Mouse (Mus musculus) embryonic fibroblast, embryonic 13.5 days (primary cell): ENCODE results near the gene Cdc42bpg.
A peak's percentile ranks its signal among the peaks of the same experiment; 100 is the strongest.

Experiments used
- CTCF ChIP-seq: IDR thresholded peaks from 2 replicates; pipeline ENCODE4 v1.5.1; 2011; ENCODE audit warnings: mild to moderate bottlenecking, control low read depth, low read length, moderate library complexity, borderline replicate concordance; ENCODE audit not compliant: insufficient read depth
- POLR2A ChIP-seq: IDR thresholded peaks from 2 replicates; pipeline ENCODE4 v1.6.1; 2011; ENCODE audit warnings: low read depth, mild to moderate bottlenecking, control low read depth, low read length, moderate library complexity

GRCm38 (mm10) chr19:6304787-6305516, 1.3 kb upstream of the Cdc42bpg start:
- TF ChIP-seq CTCF (peak; percentile 82), POLR2A (no peak)
